Mouse (Mus musculus) spleen, postnatal 36 days (tissue): ENCODE measurements around the gene Ccdc12.

Experiments
- DNase-seq, 2 experiments: peaks; one replicate each; pipeline ENCODE4 v3.0.0; 2022; ENCODE audit warnings: low spot score in 2 of 2, mixed read lengths in 1 of 2

The Ccdc12 gene

GRCm38 (mm10) chr9:110656249-110657221 lies at the start of gene Ccdc12:
Gene Ccdc12, plus strand, starts transcription at chr9:110656503.
- peak; percentile 95 to 97 for DNase-seq

GRCm38 (mm10) chr9:110611471-110611870 lies 44.8 kb upstream of the Ccdc12 start:
- no peak for DNase-seq

DNA sequence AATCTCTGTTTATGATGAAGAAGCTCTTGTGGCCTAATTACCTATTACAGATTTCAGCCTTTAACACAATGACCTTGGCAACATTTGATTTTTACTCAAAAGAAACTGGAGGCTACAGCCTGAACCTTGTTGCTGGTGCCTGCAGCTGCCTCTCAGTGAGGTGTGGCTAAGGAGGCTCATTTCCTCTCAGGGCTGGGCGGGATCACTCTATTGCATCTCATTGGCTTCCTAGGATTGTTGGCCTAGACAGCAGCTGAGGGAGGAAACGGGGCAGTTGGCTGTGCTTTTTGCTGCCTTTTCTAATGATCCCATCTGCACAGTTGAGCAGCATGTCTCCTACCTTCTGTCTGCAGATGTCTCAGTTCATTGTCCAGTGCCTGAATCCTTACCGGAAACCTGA lies 39.2 kb upstream of the Ccdc12 start:
- no peak for DNase-seq

- no peak for DNase-seq
Observed at GRCm38 (mm10) chr9:110620180-110620579, 36.1 kb upstream of the Ccdc12 start.

GRCm38 (mm10) chr9:110620685-110621084 lies 35.6 kb upstream of the Ccdc12 start:
- DNase-seq, result no peak

- DNase-seq, result no peak
Observed at GRCm38 (mm10) chr9:110622621-110623219, 33.6 kb upstream of the Ccdc12 start.

DNA sequence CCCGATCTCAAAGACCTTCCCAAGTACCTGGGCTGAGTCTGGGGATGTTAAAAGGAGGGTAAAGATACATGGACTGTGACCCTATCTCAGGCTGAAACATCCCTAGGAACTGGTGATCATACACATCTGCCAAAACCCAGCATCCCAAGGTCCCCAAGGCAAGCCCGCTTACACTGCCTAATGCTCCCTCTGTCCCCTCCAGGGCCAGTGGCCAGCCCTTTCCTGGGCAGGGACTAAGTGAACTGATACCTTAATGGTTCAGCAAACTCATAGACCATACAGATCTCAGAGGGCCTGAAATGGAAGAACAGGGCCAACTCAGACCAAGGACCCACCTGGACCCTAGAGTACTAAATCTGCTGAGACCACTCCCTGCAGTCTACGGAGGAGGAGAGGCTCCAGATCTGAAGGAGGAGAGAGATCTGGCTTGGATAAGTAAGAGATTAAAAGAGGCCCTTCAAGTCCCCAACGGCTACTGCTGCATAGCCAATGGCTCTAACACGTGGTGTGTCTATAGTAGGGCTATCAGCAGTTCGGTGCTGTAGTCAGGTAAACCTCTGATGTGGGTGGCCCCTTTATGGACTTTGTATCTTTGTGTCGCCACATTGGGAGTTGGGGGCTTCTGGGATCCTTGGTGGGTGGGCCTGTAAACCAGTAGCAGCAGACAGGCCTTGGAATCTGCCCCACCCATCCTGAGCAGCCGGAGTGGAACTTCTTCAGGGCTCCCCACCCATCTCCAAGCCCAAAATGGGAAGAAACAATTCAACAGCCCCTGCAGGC lies 32.7 kb upstream of the Ccdc12 start:
- no peak for DNase-seq

DNA sequence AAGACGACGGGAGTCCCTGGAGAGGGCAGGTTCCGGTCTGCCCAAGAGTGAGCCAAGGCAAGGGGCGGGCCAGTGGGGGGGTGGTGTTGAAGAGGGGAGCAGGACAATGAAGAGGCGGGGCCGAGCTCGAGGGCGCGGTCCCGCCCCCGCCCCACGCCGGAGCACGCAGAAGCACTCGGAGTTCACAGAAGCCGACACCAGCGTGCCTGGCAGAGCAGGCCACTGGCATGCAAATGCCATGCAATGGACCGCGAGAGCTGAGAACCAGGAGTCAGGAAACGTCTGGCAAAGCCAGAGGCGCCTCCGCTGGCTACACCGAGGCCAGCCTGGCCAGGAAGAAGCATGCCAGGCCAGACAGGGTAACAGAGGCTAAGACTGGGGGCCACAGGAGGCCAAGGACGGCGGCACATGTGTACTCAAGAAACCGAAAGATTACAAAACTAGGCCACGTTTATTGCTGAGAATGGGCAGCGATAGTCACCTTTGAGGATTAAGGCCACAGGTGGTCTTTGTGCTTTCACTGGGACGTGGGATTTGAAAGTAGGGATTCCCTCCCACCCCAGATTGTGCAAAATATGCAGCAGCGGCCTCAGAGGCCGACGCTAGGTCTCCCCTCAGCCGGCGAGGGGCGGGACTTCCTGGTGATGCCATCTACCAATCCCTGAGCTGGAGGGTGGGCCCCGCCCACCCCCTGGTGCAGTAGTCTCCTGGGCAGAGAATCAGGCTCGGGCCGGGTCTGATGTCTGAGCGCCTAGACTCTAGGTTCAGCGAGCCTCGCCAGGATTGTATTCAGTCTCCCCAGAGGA lies 31.7 kb upstream of the Ccdc12 start, which contains the start of gene Nradd:
Nradd (minus strand) TSS at position 92 of the 806 bp plus-strand sequence.
- peak; percentile 54 to 58 for DNase-seq

DNA sequence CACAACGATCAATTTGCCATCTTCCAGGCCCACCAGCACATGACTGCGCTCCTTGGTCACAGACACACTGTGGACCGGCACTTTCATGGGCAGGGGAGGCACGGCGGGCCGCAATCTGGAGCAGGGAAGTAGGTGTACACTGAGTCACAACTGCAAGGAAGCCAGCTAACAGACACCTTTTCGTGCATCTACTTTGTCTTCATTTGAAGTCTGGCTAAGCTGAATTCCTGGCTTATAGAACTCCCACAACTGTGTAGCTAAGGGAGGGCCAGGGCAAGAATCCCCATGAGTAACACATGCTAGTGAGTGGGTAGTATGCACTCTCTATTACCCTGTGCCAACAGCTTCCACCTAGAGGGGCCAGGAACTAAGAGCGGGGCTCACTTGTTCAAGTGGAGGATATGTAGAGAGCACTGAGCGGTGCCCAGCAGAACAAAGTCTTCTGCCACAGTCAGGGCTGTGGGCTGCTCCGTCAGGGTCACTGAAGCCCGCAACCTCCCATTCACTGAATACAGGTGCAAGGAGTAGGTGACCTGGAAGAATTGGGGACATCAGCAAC lies 30.9 kb upstream of the Ccdc12 start:
- no peak for DNase-seq

DNA sequence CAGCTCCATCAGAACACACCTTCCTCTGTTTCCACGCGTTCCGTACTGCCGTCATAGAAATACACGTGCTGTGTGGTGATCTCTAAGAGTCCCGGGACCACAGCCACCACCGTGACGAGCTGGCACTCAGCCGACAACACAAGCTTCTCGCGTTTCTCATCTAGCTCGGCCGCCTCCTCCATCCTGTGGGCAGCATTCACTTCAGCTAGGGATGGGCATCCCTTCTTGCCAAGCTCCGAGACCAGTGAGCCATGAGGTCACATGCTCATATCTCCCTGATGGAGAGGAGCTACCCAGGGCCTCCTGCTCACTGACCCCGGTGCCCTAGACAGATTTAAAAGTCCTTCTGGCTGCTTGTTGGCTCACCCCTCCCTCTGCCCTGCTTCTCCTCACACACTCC lies 26.1 kb upstream of the Ccdc12 start:
- no peak for DNase-seq

GRCm38 (mm10) chr9:110631191-110631590 lies 25.1 kb upstream of the Ccdc12 start:
- no peak for DNase-seq

GRCm38 (mm10) chr9:110631651-110632275 lies 24.5 kb upstream of the Ccdc12 start:
- DNase-seq, result no peak

DNA sequence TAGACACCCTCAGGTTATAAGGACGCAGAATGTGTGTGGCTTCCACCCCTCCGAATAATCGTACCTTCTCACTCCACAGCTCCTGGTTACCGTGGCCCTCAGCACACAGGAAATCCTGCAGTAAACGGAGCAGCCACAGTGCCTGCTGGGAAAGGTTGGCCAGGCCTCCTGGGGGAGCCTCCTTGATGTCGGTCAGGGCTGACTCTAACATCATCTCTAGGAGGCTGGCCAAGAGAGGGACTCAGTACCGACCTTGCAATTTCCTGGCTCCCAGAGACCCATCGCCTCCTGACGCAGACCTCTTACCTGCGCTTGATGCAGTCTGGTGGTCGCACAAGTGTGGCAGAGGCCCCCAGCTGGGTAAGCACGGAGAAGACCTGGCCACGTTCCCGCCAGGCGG lies 23.6 kb upstream of the Ccdc12 start:
- DNase-seq, result no peak

DNA sequence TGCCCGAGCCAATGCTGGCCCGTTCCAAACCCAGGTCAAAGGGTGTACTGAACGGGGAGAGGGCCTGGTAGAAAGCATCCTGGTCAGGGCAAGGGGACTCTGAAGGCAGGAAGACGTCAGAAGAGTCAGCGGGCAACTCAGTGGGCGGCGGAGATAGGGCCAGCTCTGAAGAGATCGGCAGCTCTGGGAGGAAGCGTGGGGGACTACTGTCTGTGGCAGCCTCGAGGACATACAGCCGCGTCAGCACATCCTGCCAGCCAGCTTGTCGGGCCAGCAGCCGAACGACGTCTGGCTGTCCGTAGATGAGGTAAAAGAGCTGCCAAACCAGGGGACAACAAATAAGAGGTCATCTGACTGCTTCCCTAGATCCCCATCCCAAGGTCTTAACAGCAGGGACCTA lies 22.4 kb upstream of the Ccdc12 start:
- DNase-seq, result no peak

- DNase-seq, result peak; percentile 84 to 87
Observed at GRCm38 (mm10) chr9:110635225-110635624, 21.1 kb upstream of the Ccdc12 start.

- DNase-seq, result no peak
Observed at GRCm38 (mm10) chr9:110638611-110639021, 17.7 kb upstream of the Ccdc12 start.

- DNase-seq, result no peak
Observed at GRCm38 (mm10) chr9:110641006-110641405, 15.3 kb upstream of the Ccdc12 start.

- no peak for DNase-seq
Observed at GRCm38 (mm10) chr9:110642812-110643524, 13.3 kb upstream of the Ccdc12 start.

GRCm38 (mm10) chr9:110643787-110644186 lies 12.5 kb upstream of the Ccdc12 start:
- no peak for DNase-seq

DNA sequence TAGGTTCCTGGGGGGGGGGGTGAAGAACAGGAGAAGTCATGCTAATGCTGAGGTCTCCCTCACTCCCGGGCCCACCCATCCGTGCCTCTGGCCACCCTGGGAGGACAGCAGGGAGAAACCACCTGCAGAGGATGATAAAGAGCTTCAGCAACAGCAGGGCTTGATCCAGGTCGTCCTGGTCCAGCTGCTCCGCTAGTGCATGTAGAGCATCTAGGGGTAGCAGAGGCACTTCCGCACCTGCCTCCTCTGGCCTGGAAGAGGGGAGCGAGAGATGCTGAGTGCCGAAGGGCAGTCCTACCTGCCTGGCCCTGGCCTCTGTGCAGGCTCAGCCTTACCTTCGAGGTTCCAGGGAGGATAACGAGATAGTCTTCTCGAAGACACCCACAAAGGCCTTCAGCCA lies 12.0 kb upstream of the Ccdc12 start:
- DNase-seq, result no peak
